Mouse (Mus musculus) ES-E14 (cell line): ENCODE data around the gene Ifngr1. TPM values are rescaled to one million over a fixed set of nuclear protein-coding genes. Genes with fewer than 3 reads are reported as not detected.

Source experiments
- DNase-seq: peaks from one replicate; pipeline ENCODE4 v3.0.0-alpha.2; 2013; ENCODE audit warnings: low read depth, low spot score
- H3K27ac ChIP-seq: 2 replicates; pipeline ENCODE4 v1.5.1; 2012; ENCODE audit warnings: low read depth, mild to moderate bottlenecking, low read length, moderate library complexity, mixed read lengths; ENCODE audit not compliant: poor library complexity, insufficient read depth, severe bottlenecking
- H3K36me3 ChIP-seq: 2 replicates; pipeline ENCODE4 v1.6.1; 2012; ENCODE audit warnings: mild to moderate bottlenecking, low read length, moderate library complexity, mixed read lengths; ENCODE audit not compliant: control insufficient read depth, poor library complexity, insufficient read depth, severe bottlenecking
- H3K4me1 ChIP-seq, 2 experiments: fragments of 150-350 bp in 1 of 2; sonication (generic) in 1 of 2; 2 replicates each; pipeline ENCODE4 v1.6.1; 2012; ENCODE audit warnings: low read length in 2 of 2, mild to moderate bottlenecking in 1 of 2, mixed read lengths in 1 of 2; ENCODE audit not compliant: control insufficient read depth in 2 of 2, insufficient read depth in 2 of 2, poor library complexity in 1 of 2
- H3K4me3 ChIP-seq, 2 experiments: fragments of 150-350 bp in 1 of 2; sonication (generic) in 1 of 2; 2 replicates each; pipeline ENCODE4 v1.5.1; 2012; ENCODE audit warnings: low read length in 2 of 2, low read depth in 1 of 2, mild to moderate bottlenecking in 1 of 2, mixed read lengths in 1 of 2; ENCODE audit not compliant: insufficient read depth in 1 of 2, poor library complexity in 1 of 2, severe bottlenecking in 1 of 2
- H3K9ac ChIP-seq: 2 replicates; pipeline ENCODE4 v1.6.1; 2012; ENCODE audit warnings: low read depth, mild to moderate bottlenecking, low read length, mixed read lengths; ENCODE audit not compliant: poor library complexity, insufficient read depth, severe bottlenecking
- H3K9me3 ChIP-seq: fragments of 150-350 bp; sonication (generic); 2 replicates; pipeline ENCODE4 v1.6.1; 2012; ENCODE audit warnings: low read depth, mild to moderate bottlenecking, low read length; ENCODE audit not compliant: control insufficient read depth, insufficient read depth
- CHD2 ChIP-seq: IDR thresholded peaks from 2 replicates; pipeline ENCODE4 v1.6.1; 2014; ENCODE audit warnings: mild to moderate bottlenecking, low read depth, low read length, inconsistent platforms
- HCFC1 ChIP-seq: IDR thresholded peaks from 2 replicates; pipeline ENCODE4 v1.6.1; 2012; ENCODE audit warnings: low read length, inconsistent platforms, borderline replicate concordance; ENCODE audit not compliant: insufficient read depth
- MAFK ChIP-seq: IDR thresholded peaks from 2 replicates; pipeline ENCODE4 v1.6.1; 2014; ENCODE audit warnings: mild to moderate bottlenecking, low read depth, low read length, inconsistent platforms; ENCODE audit not compliant: insufficient read depth
- ZC3H11A ChIP-seq: IDR thresholded peaks from 2 replicates; pipeline ENCODE4 v1.6.1; 2012; ENCODE audit warnings: low read depth, mild to moderate bottlenecking, inconsistent platforms, low read length, borderline replicate concordance
- ZNF384 ChIP-seq: IDR thresholded peaks from 2 replicates; pipeline ENCODE4 v1.6.1; 2012; ENCODE audit warnings: low read depth, low read length, inconsistent platforms
- in situ Hi-C, 2 experiments: fragments of 600-800 bp; cut with MboI; formaldehyde crosslinking; loops; one replicate each; pipeline ENCODE4 v1.15.1; 2025; ENCODE audit warnings: low sequenced_read_pairs in 2 of 2, inconsistent platforms in 1 of 2; ENCODE audit not compliant: unreplicated experiment in 2 of 2
- total RNA-seq: library from RNA; depleted of rRNA; stranded (reverse); fragments of 300-350 nt; gene quantifications from 2 replicates; pipeline ENCODE4 v1.2.3, GENCODE M21; 2012

Gene Ifngr1
- total RNA-seq, 1 experiment = 8.3 TPM

DNA sequence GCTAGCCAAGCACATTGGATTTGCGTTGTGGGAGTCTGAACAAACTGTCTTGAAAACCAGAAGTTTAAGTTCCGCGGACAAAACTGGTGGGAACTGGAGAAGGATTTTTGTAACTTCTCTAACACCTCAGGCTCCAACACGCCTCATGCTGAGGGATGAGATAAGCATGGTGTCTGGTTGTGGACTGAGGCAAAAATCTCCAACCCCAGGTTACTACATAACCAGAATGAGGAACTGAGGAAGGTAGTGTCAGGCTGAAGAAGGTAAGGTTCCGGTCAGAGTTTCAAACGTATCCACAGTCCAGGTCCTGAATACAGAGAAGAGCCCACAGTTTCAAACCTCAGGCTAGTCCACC lies 486 bp upstream of the Ifngr1 start:
- H3K9me3 ChIP-seq = no peaks in the 10 kb centered on the region
- in situ Hi-C loops = no loop called here
- H3K27ac ChIP-seq = no peak overlapping the region
- no peaks in the 10 kb centered on the region for H3K36me3 ChIP-seq
- H3K9ac ChIP-seq = no peak overlapping the region
- peak overlapping the region; percentile 38 to 62 for H3K4me3 ChIP-seq
- no peak for DNase-seq
- H3K4me1 ChIP-seq = peaks cover 0 to 2% of the 10 kb centered on the region in 2 experiments; a peak in 1 of 4 replicates
- no peak for TF ChIP-seq MAFK
- TF ChIP-seq ZC3H11A = no peak
- no peak for TF ChIP-seq HCFC1
- TF ChIP-seq CHD2 = no peak
- TF ChIP-seq ZNF384 = no peak

DNA sequence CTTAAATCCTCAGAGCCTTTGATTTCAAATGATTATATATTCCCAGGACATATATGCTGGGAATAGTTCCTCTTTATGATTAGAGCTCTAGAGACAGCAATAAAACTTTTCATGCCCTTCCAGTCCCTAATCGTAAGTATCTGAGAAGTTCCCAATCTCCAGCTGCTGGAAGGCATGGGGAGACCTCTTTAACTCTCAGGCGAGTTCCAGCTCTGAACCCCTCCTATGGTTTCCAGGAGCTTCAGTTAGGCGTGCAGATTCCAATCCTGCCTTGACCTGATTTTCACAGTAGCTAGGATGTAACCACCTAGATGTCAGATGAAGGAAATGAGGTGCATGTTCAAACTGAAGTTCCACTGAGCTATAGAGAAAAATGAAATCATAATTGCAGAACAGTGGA lies 807 bp downstream of the Ifngr1 start:
- H3K9ac ChIP-seq = no peak overlapping the region
- no peak for DNase-seq
- H3K9me3 ChIP-seq = no peaks in the 10 kb centered on the region
- TF ChIP-seq HCFC1 (no peak), ZC3H11A (no peak), ZNF384 (no peak), CHD2 (no peak), MAFK (no peak)
- peak overlapping the region; percentile 79 to 98 for H3K4me3 ChIP-seq
- H3K36me3 ChIP-seq = no peaks in the 10 kb centered on the region
- no peak overlapping the region for H3K27ac ChIP-seq
- peaks cover 0 to 4% of the 10 kb centered on the region in 2 experiments; a peak in 1 of 4 replicates for H3K4me1 ChIP-seq
- in situ Hi-C loops = no loop called here

DNA sequence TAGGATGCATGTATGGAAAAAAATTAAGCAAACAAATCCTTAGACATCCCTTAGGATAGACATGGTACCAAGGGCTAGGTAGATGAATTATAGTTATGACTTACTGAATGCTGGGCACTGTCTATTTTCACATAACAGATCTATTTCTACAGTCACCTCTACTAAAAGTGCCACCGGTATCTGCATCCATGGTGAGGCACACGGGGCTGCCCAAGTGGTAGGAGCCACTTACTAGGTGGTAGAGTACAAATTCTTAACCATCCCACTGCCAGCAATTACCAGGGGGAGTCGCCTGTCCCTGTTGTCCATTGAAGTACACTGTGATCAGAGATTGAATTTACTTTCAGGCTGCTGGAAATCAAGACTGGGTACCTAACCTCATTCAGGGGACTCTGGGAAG lies 1.5 kb downstream of the Ifngr1 start:
- Histone ChIP-seq H3K36me3 (no peaks in the 10 kb centered on the region), H3K27ac (no peak overlapping the region), H3K4me1 (peaks cover 0 to 4% of the 10 kb centered on the region in 2 experiments; a peak in 2 of 4 replicates), H3K4me3 (no peak overlapping the region), H3K9ac (no peak overlapping the region), H3K9me3 (no peaks in the 10 kb centered on the region)
- no peak for TF ChIP-seq CHD2
- no peak for TF ChIP-seq MAFK
- TF ChIP-seq HCFC1 = no peak
- no peak for TF ChIP-seq ZC3H11A
- no peak for TF ChIP-seq ZNF384
- no peak for DNase-seq
- in situ Hi-C loops = no loop called here

DNA sequence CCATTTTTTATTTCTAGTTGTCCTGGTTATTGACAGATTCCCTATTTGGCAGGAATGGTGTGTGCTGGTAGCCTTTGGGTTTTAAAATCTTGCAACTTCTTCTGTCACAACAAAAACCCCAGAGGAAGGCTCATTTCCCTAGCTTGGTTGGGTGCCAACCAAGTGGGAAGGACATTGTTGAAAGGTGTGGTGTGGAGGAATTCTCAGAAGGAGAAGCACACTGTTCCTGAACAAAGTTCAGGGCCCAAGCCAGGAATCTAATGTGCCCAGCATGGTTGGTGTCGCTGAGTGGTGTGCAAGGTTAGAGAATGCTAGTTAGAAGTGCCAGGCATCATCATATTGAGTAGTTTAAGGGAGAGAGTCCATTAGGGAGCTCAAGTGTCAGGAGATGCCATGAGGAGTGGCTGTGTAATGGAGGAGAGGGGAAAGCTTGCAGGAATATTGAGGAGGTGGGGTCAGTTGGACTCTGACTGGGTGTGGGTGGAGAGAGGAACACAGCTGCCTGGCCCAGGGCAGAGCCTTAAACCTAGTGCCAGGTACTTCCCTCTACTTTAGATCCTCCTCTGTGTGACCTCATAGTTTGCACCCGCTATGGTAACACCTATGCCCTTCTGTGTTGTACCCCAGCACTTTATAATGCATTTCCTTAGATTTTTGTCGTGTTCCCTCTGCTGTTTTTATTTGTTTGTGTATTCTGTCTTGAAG lies 2.6 kb downstream of the Ifngr1 start:
- no peak for TF ChIP-seq HCFC1
- no peak for TF ChIP-seq CHD2
- TF ChIP-seq MAFK = no peak
- no peak for TF ChIP-seq ZNF384
- no peak for TF ChIP-seq ZC3H11A
- no peaks in the 10 kb centered on the region; the same call in 1 of the 2 replicates for H3K36me3 ChIP-seq
- H3K27ac ChIP-seq = no peak overlapping the region
- H3K4me3 ChIP-seq = no peak overlapping the region
- peaks cover 0 to 6% of the 10 kb centered on the region in 2 experiments; a peak in 2 of 4 replicates for H3K4me1 ChIP-seq
- in situ Hi-C loops = no loop called here
- no peaks in the 10 kb centered on the region for H3K9me3 ChIP-seq
- no peak overlapping the region for H3K9ac ChIP-seq
- no peak for DNase-seq

DNA sequence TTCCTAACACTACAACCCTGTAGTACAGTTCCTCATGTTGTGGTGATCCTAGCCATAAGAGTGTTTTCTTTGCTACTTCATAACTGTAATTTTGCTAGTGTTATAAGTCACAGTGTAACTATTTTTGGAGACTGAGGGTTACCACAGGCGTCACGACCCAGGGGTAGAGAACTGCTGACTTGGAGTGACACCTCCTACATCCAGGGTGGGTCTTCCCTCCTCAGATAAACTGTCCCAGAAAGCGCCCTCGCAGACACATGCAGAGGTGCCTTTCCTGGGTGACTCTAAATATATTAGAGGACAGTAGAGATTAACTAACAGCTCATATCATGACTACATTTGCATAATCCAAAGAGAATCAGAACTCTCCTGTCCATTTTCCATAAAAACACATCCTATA lies 5.1 kb downstream of the Ifngr1 start:
- Histone ChIP-seq H3K36me3 (no peaks in the 10 kb centered on the region; the same call in 1 of the 2 replicates), H3K9ac (no peak overlapping the region), H3K27ac (no peak overlapping the region), H3K4me1 (peaks cover 0 to 5% of the 10 kb centered on the region in 2 experiments; a peak in 2 of 4 replicates), H3K9me3 (no peaks in the 10 kb centered on the region), H3K4me3 (no peak overlapping the region)
- DNase-seq = no peak
- TF ChIP-seq HCFC1 (no peak), ZNF384 (no peak), MAFK (no peak), CHD2 (no peak), ZC3H11A (no peak)
- in situ Hi-C loops = no loop called here
